Mouse (Mus musculus): ENCODE results near the gene Paqr8.

Paqr8 gene

GRCm38 (mm10) chr1:20954876-20955275, 64.5 kb downstream of the Paqr8 start:
- DNase-seq (ENCODE audit: extremely low read depth, low read depth, low spot score) = no peak

DNA sequence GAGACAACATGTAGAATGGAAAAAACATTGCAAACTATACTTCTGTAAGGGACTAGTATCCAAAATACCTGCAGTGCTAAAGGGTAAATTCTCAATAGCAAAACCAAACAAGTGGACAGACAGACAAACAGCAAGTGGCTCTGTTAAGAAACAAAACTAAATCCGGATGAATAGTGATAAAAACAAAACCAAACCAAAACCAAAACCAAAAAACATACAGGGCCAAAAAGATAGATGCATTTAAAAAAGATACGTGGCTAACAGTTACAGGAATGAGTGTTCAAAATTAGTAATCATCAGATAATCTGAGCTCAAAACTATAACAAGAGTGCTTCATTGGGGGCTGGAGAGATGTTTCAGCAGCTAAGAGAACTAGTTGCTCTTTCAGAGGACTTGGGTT, 79.2 kb downstream of the Paqr8 start:
- DNase-seq (ENCODE audit: extremely low read depth, low read depth, low spot score) = no peak

GRCm38 (mm10) chr1:20973389-20973788, 83.0 kb downstream of the Paqr8 start:
- DNase-seq (ENCODE audit: extremely low read depth, low read depth, low spot score) = no peak

GRCm38 (mm10) chr1:20974341-20975135, 84.1 kb downstream of the Paqr8 start:
- no peak for DNase-seq (ENCODE audit: extremely low read depth, low read depth, low spot score)

DNA sequence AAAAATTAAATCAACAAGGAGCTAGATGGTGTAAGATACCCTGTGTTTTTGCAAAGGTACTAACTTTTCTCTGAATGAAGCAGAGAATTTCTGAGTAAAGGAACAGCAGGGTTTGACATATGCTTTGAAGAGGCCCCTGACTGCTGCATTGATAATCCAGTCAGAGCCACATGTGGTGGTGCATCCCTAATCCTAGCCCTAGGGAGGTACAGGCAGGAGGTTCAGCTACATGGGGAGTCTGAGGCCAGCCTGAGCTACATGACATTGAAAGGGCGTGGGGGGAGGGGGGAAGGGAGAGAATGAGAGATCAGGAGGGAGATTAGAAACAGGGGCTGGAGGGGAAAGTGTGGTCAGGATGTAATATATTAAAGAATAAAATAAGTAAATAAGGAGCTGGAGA, 90.1 kb downstream of the Paqr8 start:
- DNase-seq (ENCODE audit: extremely low read depth, low read depth, low spot score) = no peak

GRCm38 (mm10) chr1:20981764-20982163, 91.4 kb downstream of the Paqr8 start:
- no peak for DNase-seq (ENCODE audit: extremely low read depth, low read depth, low spot score)

DNA sequence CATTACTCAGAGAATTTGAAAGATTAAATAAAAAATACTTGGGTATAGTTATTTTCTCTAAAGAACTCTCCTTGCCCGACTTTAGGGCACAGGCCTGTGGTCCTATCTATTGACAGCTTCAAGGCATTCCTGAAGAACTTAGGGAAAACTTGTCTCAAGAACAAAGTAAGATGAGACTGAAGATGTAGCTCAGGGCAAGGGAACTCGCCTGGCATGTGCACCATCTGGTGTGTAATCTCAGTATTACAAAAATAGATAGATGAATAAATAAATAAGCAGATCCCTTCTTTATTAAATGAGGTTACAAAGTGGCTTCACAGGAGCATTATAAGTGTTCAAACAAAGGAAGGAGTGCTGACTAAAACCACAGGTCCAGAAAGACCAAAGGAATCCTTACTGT, 93.7 kb downstream of the Paqr8 start:
- no peak for DNase-seq (ENCODE audit: extremely low read depth, low read depth, low spot score)

GRCm38 (mm10) chr1:20984582-20984981, 94.2 kb downstream of the Paqr8 start:
- DNase-seq (ENCODE audit: extremely low read depth, low read depth, low spot score) = no peak

DNA sequence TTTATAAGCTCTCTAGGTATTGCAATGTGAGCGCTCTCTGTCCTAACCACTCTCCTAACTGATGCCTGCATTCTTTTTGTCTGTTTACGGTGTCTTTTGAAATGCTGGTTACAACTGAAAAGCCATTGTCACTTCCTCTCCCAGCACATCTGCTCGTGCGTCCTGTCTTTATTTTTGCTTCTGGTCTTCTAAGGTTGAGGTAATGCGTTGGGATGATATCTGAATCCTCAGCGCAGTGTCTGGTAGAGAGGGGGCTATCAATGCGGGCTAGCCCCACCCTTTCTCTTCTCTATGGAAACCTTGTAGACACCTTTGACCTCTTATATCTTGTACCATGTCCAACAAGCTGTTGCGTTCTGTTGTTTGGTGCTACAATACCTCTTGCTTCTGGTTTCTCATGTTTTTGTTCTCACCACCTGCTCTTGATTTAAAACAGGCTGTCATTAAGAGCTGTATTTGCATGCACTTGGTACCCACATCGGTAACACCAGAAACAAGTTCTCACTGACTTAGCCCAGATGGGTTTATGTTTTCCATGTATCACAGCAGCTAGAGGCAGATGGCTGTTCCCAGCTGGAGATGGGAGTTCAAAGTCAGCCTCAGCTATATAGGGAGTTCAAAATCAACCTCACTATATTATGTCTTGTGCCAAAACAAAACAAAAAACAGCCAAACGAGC, 96.1 kb downstream of the Paqr8 start:
- no peak for DNase-seq (ENCODE audit: extremely low read depth, low read depth, low spot score)
